Mouse (Mus musculus) bone marrow, adult 2 months (tissue): ENCODE results near the gene Mef2c.

Experiments
- CTCF ChIP-seq: fragments of 200-500 bp; IDR thresholded peaks from 2 replicates; pipeline ENCODE4 v1.5.1; 2011; ENCODE audit warnings: low read length, control low read depth; ENCODE audit not compliant: control insufficient read depth, insufficient read depth
- POLR2A ChIP-seq: fragments of 200-500 bp; IDR thresholded peaks from 2 replicates; pipeline ENCODE4 v1.6.1; 2011; ENCODE audit warnings: low read depth, mild to moderate bottlenecking, control low read depth, low read length, borderline replicate concordance; ENCODE audit not compliant: control insufficient read depth

- no peak for TF ChIP-seq CTCF
- TF ChIP-seq POLR2A = peak; percentile 80
Observed at GRCm38 (mm10) chr13:83524159-83524901, 20.5 kb downstream of the Mef2c start.
